Comparison of ENCODE assay signal across 28 mouse cellular contexts in the genomic region with DNA sequence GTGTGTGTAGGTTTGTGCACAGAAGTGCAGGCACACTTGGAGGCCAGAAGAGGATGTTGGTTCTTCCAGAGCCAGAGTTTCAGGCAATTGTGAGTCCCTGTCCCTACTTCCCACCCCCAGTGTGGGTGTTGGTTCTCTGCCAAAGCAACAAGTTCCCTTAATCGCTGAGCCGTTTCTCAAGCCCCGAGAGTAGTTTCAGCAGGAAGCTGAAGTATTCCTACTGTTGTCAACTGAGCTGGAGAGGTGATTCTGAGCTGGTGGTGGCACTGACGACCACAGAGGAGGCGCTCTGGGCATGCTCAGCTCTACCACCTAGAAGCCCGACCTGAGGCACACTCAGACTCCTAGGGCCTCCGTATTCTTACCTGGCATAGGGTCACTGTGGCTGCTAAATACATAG. TPM values are rescaled to one million over a fixed set of nuclear protein-coding genes. Genes with fewer than 3 reads are reported as not detected.
DNase-seq lines count a peak whose midpoint lies in the region; ATAC-seq lines count a peak whose summit lies in the region.
"Had no signal": no experiment of that assay in that cellular context is flagged by ENCODE, and none has a peak within 500 bp of the region (broad histone marks: within the 10 kb centered on the region; RNA-seq: fewer than 3 reads in every experiment).

A gene (minus strand): TSS at position 270 of the 400 bp plus-strand sequence.

- no peak within 1 kb of the TSS; the same call in 1 of the 2 replicates for H3K27ac ChIP-seq in heart, embryonic 13.5 days (replicated peaks)
- H3K27ac ChIP-seq in heart, embryonic 12.5 days (ENCODE audit: poor library complexity, severe bottlenecking), result no peak within 1 kb of the TSS
- H3K27ac ChIP-seq in forebrain, embryonic 12.5 days, result no peak within 1 kb of the TSS
- H3K27ac ChIP-seq: embryonic facial prominence, embryonic 15.5 days; heart, embryonic 15.5 days; hindbrain, embryonic 12.5 days; layer of hippocampus, adult 2 months; left cerebral cortex, adult 2 months; limb, embryonic 10.5 days; neural tube, embryonic 15.5 days; stomach, embryonic 15.5 days had no signal

- 0 out of 2 replicates have a peak within 1 kb of the TSS, but pooled peaks have one; percentile 7 for H3K9ac ChIP-seq in heart, embryonic 13.5 days
- no peak within 1 kb of the TSS for H3K9ac ChIP-seq in heart, embryonic 12.5 days
- no peak within 1 kb of the TSS for H3K9ac ChIP-seq in forebrain, embryonic 12.5 days
- H3K9ac ChIP-seq: embryonic facial prominence, embryonic 15.5 days; forebrain, postnatal 0 days; heart, embryonic 15.5 days; hindbrain, embryonic 12.5 days; neural tube, embryonic 15.5 days; stomach, embryonic 15.5 days had no signal

- peak; percentile 37 for DNase-seq in layer of hippocampus, adult 11-12 months (ENCODE audit: low spot score)
- DNase-seq in layer of hippocampus, postnatal 25 days (ENCODE audit: extremely low spot score in 1 of 2, low spot score in 1 of 2), result no peak
- DNase-seq in 416B (ENCODE audit: low read depth), result peak; percentile 35
- DNase-seq in gastrocnemius, postnatal 14 days, result no peak
- DNase-seq: cerebellum, adult 9-10 months; forebrain, postnatal 0 days; kidney, adult 18-20 months; right cerebral cortex, postnatal 14 days; spleen, adult 18-20 months had no signal

- H3K9me3 ChIP-seq in heart, embryonic 13.5 days, result no peaks in the 10 kb centered on the region
- H3K9me3 ChIP-seq in heart, embryonic 12.5 days (replicated peaks), result no peaks in the 10 kb centered on the region
- no peaks in the 10 kb centered on the region for H3K9me3 ChIP-seq in forebrain, embryonic 12.5 days
- H3K9me3 ChIP-seq: embryonic facial prominence, embryonic 15.5 days; heart, embryonic 15.5 days; hindbrain, embryonic 12.5 days; limb, embryonic 10.5 days; neural tube, embryonic 15.5 days; stomach, embryonic 15.5 days had no signal

- ATAC-seq in heart, embryonic 13.5 days (ENCODE audit: extremely low read depth, insufficient number of reproducible peaks, low FRiP score, low TSS enrichment), result no peak
- no peak for ATAC-seq in heart, embryonic 12.5 days (ENCODE audit: insufficient number of reproducible peaks, low FRiP score)
- ATAC-seq in common myeloid progenitor, adult 5-6 weeks (replicated peaks; ENCODE audit: low read depth, poor library complexity, severe bottlenecking), result peak; percentile 83
- no peak for ATAC-seq in forebrain, embryonic 12.5 days (ENCODE audit: low FRiP score)
- ATAC-seq: forebrain, postnatal 0 days; midbrain, embryonic 16.5 days had no signal

- H3K4me3 ChIP-seq in heart, embryonic 13.5 days, result no peak within 1 kb of the TSS
- no peak within 1 kb of the TSS for H3K4me3 ChIP-seq in heart, embryonic 12.5 days
- no peak within 1 kb of the TSS for H3K4me3 ChIP-seq in forebrain, embryonic 12.5 days (replicated peaks)
- H3K4me3 ChIP-seq: embryonic facial prominence, embryonic 15.5 days; heart, embryonic 15.5 days; hindbrain, embryonic 12.5 days; layer of hippocampus, adult 2 months; left cerebral cortex, adult 2 months; limb, embryonic 10.5 days; neural tube, embryonic 15.5 days; stomach, embryonic 15.5 days had no signal

- H3K36me3 ChIP-seq in heart, embryonic 13.5 days, result peaks cover 3% of the 10 kb centered on the region; the same call in 1 of the 2 replicates
- H3K36me3 ChIP-seq in heart, embryonic 12.5 days, result no peaks in the 10 kb centered on the region
- H3K36me3 ChIP-seq in forebrain, embryonic 12.5 days (replicated peaks), result peaks cover 16% of the 10 kb centered on the region
- H3K36me3 ChIP-seq: embryonic facial prominence, embryonic 15.5 days; heart, embryonic 15.5 days; hindbrain, embryonic 12.5 days; neural tube, embryonic 15.5 days had no signal

- WGBS in heart, embryonic 13.5 days, result 53% methylated on average over 7 of the region's 7 CpGs
- WGBS in heart, embryonic 12.5 days, result 60% methylated on average over 7 of the region's 7 CpGs
- 87% methylated on average over 7 of the region's 7 CpGs for WGBS in forebrain, embryonic 12.5 days

- intact Hi-C loops in gastrocnemius, postnatal 14 days (cut with DNase I; ENCODE audit: low total_unique reads), result no loop called here

- no peaks in the 10 kb centered on the region for H3K27me3 ChIP-seq in heart, embryonic 13.5 days (replicated peaks)
- H3K27me3 ChIP-seq in heart, embryonic 12.5 days (replicated peaks), result no peaks in the 10 kb centered on the region
- H3K27me3 ChIP-seq in forebrain, embryonic 12.5 days, result no peaks in the 10 kb centered on the region
- H3K27me3 ChIP-seq: CH12.LX; embryonic facial prominence, embryonic 15.5 days; heart, embryonic 15.5 days; hindbrain, embryonic 12.5 days; neural tube, embryonic 15.5 days; stomach, embryonic 15.5 days had no signal

- H3K4me2 ChIP-seq in heart, embryonic 13.5 days, result no peak within 1 kb of the TSS
- no peak within 1 kb of the TSS for H3K4me2 ChIP-seq in heart, embryonic 12.5 days
- no peak within 1 kb of the TSS for H3K4me2 ChIP-seq in forebrain, embryonic 12.5 days
- H3K4me2 ChIP-seq: embryonic facial prominence, embryonic 15.5 days; heart, embryonic 15.5 days; hindbrain, embryonic 12.5 days; liver, embryonic 11.5 days; neural tube, embryonic 15.5 days; stomach, embryonic 15.5 days had no signal

- H3K4me1 ChIP-seq in heart, embryonic 13.5 days, result peaks cover 23% of the 10 kb centered on the region
- peaks cover 24% of the 10 kb centered on the region for H3K4me1 ChIP-seq in heart, embryonic 12.5 days (replicated peaks)
- H3K4me1 ChIP-seq in forebrain, embryonic 12.5 days, result no peaks in the 10 kb centered on the region
- H3K4me1 ChIP-seq: hindbrain, embryonic 12.5 days; limb, embryonic 10.5 days; neural tube, embryonic 15.5 days; stomach, embryonic 15.5 days had no signal

RNA-seq across cellular contexts. Expression of the gene that starts here (rescaled TPM):
- polyA plus RNA-seq in heart, embryonic 13.5 days (2015; fragmentation: Nextera tagmentation; extraction: Ambion mirVana), result 0.10 TPM in 1 of 2 replicates, not detected in the other
- 0.13 TPM in 1 of 2 replicates, not detected in the other for polyA plus RNA-seq in heart, embryonic 12.5 days (2016; fragmentation: Nextera tagmentation; extraction: Ambion mirVana)
- total RNA-seq in layer of hippocampus, postnatal 25 days (2021), result not detected
- not detected in 2 replicates for total RNA-seq in common myeloid progenitor, adult 5-6 weeks (2017)
- not detected for total RNA-seq in gastrocnemius, postnatal 14 days (2021)
- not detected in 2 replicates for polyA plus RNA-seq in forebrain, embryonic 12.5 days (2016; fragmentation: Nextera tagmentation; extraction: Ambion mirVana)
- total RNA-seq: adrenal gland, adult 18-20 months; adrenal gland, postnatal 4 days; CH12.LX; forebrain, postnatal 0 days; gastrocnemius, postnatal 4 days; layer of hippocampus, adult 2 months; left cerebral cortex, adult 2 months; megakaryocyte-erythroid progenitor cell, adult 5-6 weeks had no signal
- polyA plus RNA-seq: forebrain, postnatal 0 days; hindbrain, embryonic 12.5 days; limb, embryonic 10.5 days; liver, embryonic 11.5 days; neural tube, embryonic 15.5 days had no signal

Comparison
In these comparisons a context has a peak if more than half of its experiments do, and no peak if none do; other contexts are left out.
1. DNase-seq: peak in layer of hippocampus, adult 11-12 months (single experiment) and 416B (single experiment); none in layer of hippocampus, postnatal 25 days (0 of 2) and gastrocnemius, postnatal 14 days (single experiment).
2. Peak in ATAC-seq in common myeloid progenitor, adult 5-6 weeks; RNA of the gene not detected or under 1 TPM.